Mouse (Mus musculus): ENCODE results near the gene Hdac10. TPM values are rescaled to one million over a fixed set of nuclear protein-coding genes. Genes with fewer than 3 reads are reported as not detected.
A peak's percentile ranks its signal among the peaks of the same experiment; 100 is the strongest.

Hdac10 gene
- polyA plus RNA-seq, 1 experiment from 2014 or later: 23.4 TPM

- 98% methylated on average over 4 of the region's 5 CpGs for WGBS
- Histone ChIP-seq H3K4me2 (ENCODE audit: low read depth, low read length) (no peak overlapping the region), H3K4me3 (ENCODE audit: low read length) (no peak overlapping the region), H3K9me3 (ENCODE audit: control insufficient read depth, low read length) (no peaks in the 10 kb centered on the region), H3K27me3 (ENCODE audit: control insufficient read depth, insufficient read depth, low read depth, low read length) (peaks cover 26% of the 10 kb centered on the region), H3K27ac (ENCODE audit: low read length) (no peak overlapping the region), H3K4me1 (replicated peaks; ENCODE audit: control insufficient read depth, insufficient read depth, low read length) (peaks cover 15% of the 10 kb centered on the region), H3K9ac (ENCODE audit: low read length) (no peak overlapping the region), H3K36me3 (ENCODE audit: control insufficient read depth, insufficient read depth, low read length) (no peaks in the 10 kb centered on the region)
- ATAC-seq (ENCODE audit: low read depth): no peak
Observed at GRCm38 (mm10) chr15:89136461-89137155, 8.1 kb upstream of the Hdac10 start.

- Histone ChIP-seq H3K9ac (ENCODE audit: low read length) (no peak overlapping the region), H3K27ac (ENCODE audit: low read length) (no peak overlapping the region), H3K4me3 (ENCODE audit: low read length) (no peak overlapping the region), H3K4me1 (replicated peaks; ENCODE audit: control insufficient read depth, insufficient read depth, low read length) (peaks cover 11% of the 10 kb centered on the region), H3K36me3 (ENCODE audit: control insufficient read depth, insufficient read depth, low read length) (no peaks in the 10 kb centered on the region), H3K4me2 (ENCODE audit: low read depth, low read length) (no peak overlapping the region), H3K27me3 (ENCODE audit: control insufficient read depth, insufficient read depth, low read depth, low read length) (no peaks in the 10 kb centered on the region), H3K9me3 (ENCODE audit: control insufficient read depth, low read length) (no peaks in the 10 kb centered on the region)
- 81% methylated on average over 3 of the region's 3 CpGs for WGBS
- no peak for ATAC-seq (ENCODE audit: low read depth)
Observed at GRCm38 (mm10) chr15:89131316-89131715, 2.8 kb upstream of the Hdac10 start.

GRCm38 (mm10) chr15:89130245-89130644 is 1.7 kb upstream of the Hdac10 start:
- no peak overlapping the region for H3K27ac ChIP-seq (ENCODE audit: low read length)
- no peak overlapping the region for H3K4me3 ChIP-seq (ENCODE audit: low read length)
- H3K27me3 ChIP-seq (ENCODE audit: control insufficient read depth, insufficient read depth, low read depth, low read length): no peaks in the 10 kb centered on the region
- no peak for ATAC-seq (ENCODE audit: low read depth)
- peaks cover 11% of the 10 kb centered on the region for H3K4me1 ChIP-seq (replicated peaks; ENCODE audit: control insufficient read depth, insufficient read depth, low read length)
- H3K4me2 ChIP-seq (ENCODE audit: low read depth, low read length): no peak overlapping the region
- no peaks in the 10 kb centered on the region for H3K9me3 ChIP-seq (ENCODE audit: control insufficient read depth, low read length)
- H3K36me3 ChIP-seq (ENCODE audit: control insufficient read depth, insufficient read depth, low read length): no peaks in the 10 kb centered on the region
- no peak overlapping the region for H3K9ac ChIP-seq (ENCODE audit: low read length)

GRCm38 (mm10) chr15:89127364-89127940 is 1.0 kb downstream of the Hdac10 start:
- Histone ChIP-seq H3K9me3 (ENCODE audit: control insufficient read depth, low read length) (no peaks in the 10 kb centered on the region), H3K27me3 (ENCODE audit: control insufficient read depth, insufficient read depth, low read depth, low read length) (no peaks in the 10 kb centered on the region)

DNA sequence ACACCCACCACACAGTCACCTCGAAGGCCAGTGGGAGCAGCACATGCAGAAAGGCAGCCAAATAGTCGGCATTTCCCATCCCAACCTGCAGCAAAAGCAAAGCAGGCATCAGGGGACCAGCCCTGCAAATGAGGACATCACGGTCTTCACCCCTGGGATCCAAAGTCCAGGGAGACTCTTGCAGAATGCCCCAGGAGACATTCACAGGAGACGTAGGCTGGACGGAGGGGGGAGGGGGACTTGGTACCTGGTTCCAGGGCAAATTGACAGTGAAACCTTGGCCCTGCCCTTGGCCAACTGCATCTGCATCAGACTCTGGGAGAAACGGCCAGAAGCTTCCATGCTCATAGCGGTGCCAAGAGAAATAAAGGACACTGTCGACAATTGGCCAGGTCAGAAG is 1.9 kb downstream of the Hdac10 start:
- Histone ChIP-seq H3K9ac (ENCODE audit: low read length) (no peak overlapping the region), H3K4me1 (replicated peaks; ENCODE audit: control insufficient read depth, insufficient read depth, low read length) (peaks cover 26% of the 10 kb centered on the region), H3K4me3 (ENCODE audit: low read length) (no peak overlapping the region), H3K36me3 (ENCODE audit: control insufficient read depth, insufficient read depth, low read length) (0 out of 2 replicates have a peak, but pooled peaks cover 2% of the 10 kb centered on the region), H3K27me3 (ENCODE audit: control insufficient read depth, insufficient read depth, low read depth, low read length) (no peaks in the 10 kb centered on the region), H3K4me2 (ENCODE audit: low read depth, low read length) (no peak overlapping the region), H3K27ac (ENCODE audit: low read length) (no peak overlapping the region), H3K9me3 (ENCODE audit: control insufficient read depth, low read length) (no peaks in the 10 kb centered on the region)
- ATAC-seq (ENCODE audit: low read depth): no peak
- 82% methylated on average over 8 of the region's 8 CpGs for WGBS

More at GRCm38 (mm10) chr15:89127364-89127940, 1.0 kb downstream of the Hdac10 start:
- Histone ChIP-seq H3K36me3 (ENCODE audit: control insufficient read depth, insufficient read depth, low read length) (0 out of 2 replicates have a peak, but pooled peaks cover 2% of the 10 kb centered on the region), H3K4me2 (ENCODE audit: low read depth, low read length) (peak overlapping the region; percentile 93), H3K27ac (ENCODE audit: low read length) (no peak overlapping the region), H3K4me3 (ENCODE audit: low read length) (peak overlapping the region; percentile 78), H3K9ac (ENCODE audit: low read length) (peak overlapping the region; percentile 87), H3K4me1 (replicated peaks; ENCODE audit: control insufficient read depth, insufficient read depth, low read length) (peaks cover 19% of the 10 kb centered on the region)
- 84% methylated on average over 8 of the region's 8 CpGs for WGBS
- ATAC-seq (ENCODE audit: low read depth): no peak

DNA sequence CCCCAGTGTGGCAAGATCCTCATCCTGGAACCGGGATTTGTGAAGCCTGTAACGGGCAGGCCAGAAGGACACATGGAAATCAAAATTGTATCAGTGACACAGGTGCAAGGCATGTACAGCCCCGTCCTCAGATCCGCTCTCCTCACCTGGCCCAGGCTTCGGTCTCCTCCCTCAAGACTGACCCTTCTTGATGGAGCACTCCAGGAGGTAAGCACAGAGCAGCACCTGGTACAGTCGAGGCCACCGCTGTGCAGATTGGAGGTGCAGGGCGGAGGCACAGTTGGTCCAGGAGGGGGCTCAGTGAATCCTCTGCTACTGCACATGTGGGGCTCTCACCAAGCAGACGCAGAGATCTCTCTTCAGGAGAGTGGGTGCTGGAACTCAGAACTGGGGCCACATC is 3.1 kb downstream of the Hdac10 start:
- no peaks in the 10 kb centered on the region for H3K9me3 ChIP-seq (ENCODE audit: control insufficient read depth, low read length)
- WGBS: 89% methylated on average over 9 of the region's 9 CpGs
- peaks cover 35% of the 10 kb centered on the region for H3K4me1 ChIP-seq (replicated peaks; ENCODE audit: control insufficient read depth, insufficient read depth, low read length)
- H3K27me3 ChIP-seq (ENCODE audit: control insufficient read depth, insufficient read depth, low read depth, low read length): no peaks in the 10 kb centered on the region
- no peak for ATAC-seq (ENCODE audit: low read depth)
- no peak overlapping the region for H3K4me2 ChIP-seq (ENCODE audit: low read depth, low read length)
- no peak overlapping the region for H3K27ac ChIP-seq (ENCODE audit: low read length)
- H3K4me3 ChIP-seq (ENCODE audit: low read length): no peak overlapping the region
- H3K36me3 ChIP-seq (ENCODE audit: control insufficient read depth, insufficient read depth, low read length): 0 out of 2 replicates have a peak, but pooled peaks cover 2% of the 10 kb centered on the region
- H3K9ac ChIP-seq (ENCODE audit: low read length): no peak overlapping the region

DNA sequence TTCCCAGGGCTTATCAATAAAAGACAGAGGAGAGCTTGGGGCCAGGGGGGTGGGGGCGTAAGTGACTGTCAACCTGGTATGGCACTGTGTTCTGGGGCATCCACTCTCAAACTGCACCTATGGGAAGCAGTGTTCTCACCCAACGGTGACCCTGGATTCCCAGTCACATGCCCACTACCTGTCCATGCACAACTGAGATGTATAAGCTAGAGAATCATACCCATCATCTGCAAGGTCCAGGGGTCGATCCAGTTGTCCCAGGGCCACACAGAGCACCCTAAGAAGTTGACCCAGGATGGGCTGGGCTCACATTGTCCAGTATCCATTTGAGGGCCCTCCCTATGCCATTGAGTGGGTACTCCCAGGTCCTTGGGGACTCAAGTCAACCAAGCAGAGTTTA is 4.2 kb downstream of the Hdac10 start:
- H3K4me2 ChIP-seq (ENCODE audit: low read depth, low read length): no peak overlapping the region
- no peak overlapping the region for H3K27ac ChIP-seq (ENCODE audit: low read length)
- peaks cover 35% of the 10 kb centered on the region for H3K4me1 ChIP-seq (replicated peaks; ENCODE audit: control insufficient read depth, insufficient read depth, low read length)
- peaks cover 2% of the 10 kb centered on the region; the same call in 1 of the 2 replicates for H3K36me3 ChIP-seq (ENCODE audit: control insufficient read depth, insufficient read depth, low read length)
- no peaks in the 10 kb centered on the region for H3K27me3 ChIP-seq (ENCODE audit: control insufficient read depth, insufficient read depth, low read depth, low read length)
- H3K4me3 ChIP-seq (ENCODE audit: low read length): no peak overlapping the region
- no peak for ATAC-seq (ENCODE audit: low read depth)
- 81% methylated on average over 3 of the region's 3 CpGs for whole genome bisulfite sequencing
- H3K9me3 ChIP-seq (ENCODE audit: control insufficient read depth, low read length): no peaks in the 10 kb centered on the region
- no peak overlapping the region for H3K9ac ChIP-seq (ENCODE audit: low read length)

GRCm38 (mm10) chr15:89123595-89123994 is 4.9 kb downstream of the Hdac10 start:
- Histone ChIP-seq H3K4me3 (ENCODE audit: low read length) (peak overlapping the region; percentile 78), H3K9me3 (ENCODE audit: control insufficient read depth, low read length) (no peaks in the 10 kb centered on the region), H3K4me2 (ENCODE audit: low read depth, low read length) (peak overlapping the region; percentile 95), H3K27ac (ENCODE audit: low read length) (peak overlapping the region; percentile 39), H3K36me3 (ENCODE audit: control insufficient read depth, insufficient read depth, low read length) (peaks cover 5% of the 10 kb centered on the region; the same call in 1 of the 2 replicates), H3K9ac (ENCODE audit: low read length) (peak overlapping the region; percentile 83), H3K4me1 (replicated peaks; ENCODE audit: control insufficient read depth, insufficient read depth, low read length) (peaks cover 32% of the 10 kb centered on the region), H3K27me3 (ENCODE audit: control insufficient read depth, insufficient read depth, low read depth, low read length) (no peaks in the 10 kb centered on the region)
- 23% methylated on average over 11 of the region's 11 CpGs for WGBS
- 0 out of 2 replicates have a peak, but pooled peaks have one; percentile 12 for ATAC-seq (ENCODE audit: low read depth)

DNA sequence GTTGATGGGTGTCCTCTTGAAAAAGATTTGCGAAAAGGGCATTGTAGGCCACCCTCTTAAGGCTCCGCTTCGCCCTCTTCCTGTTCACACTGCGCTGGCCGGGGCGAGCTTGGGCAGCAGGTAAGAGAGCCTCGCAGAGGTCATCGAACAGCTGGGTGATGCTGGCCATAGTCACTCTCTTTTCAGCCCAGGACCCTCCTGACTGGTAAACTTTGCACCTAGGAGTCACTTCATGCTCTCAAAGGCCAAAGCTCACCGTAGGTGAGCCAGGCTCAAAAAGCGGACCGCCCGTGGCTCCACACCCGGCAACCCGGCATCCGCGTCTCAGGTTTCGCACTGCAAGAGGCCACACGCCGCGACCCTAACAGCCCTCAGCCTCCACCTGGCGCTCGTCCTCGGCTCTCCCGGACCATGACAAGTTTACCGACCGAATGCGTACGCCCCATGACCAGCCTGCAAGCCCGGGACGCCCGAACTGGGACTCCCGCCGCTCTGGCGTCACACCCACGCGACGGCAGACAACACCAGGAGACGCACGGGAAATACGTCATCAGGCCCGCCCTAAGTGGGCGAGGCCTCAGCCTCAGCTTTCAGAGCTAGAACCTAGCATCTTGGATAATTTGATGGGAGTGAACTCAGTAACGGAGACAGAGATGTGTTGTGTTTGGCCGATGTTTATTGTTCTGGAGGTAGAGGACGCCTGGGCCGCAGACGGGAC is 5.7 kb downstream of the Hdac10 start, which contains the start of gene Tubgcp6:
Gene Tubgcp6, minus strand, starts transcription at position 464 of the 718 bp plus-strand sequence.
- H3K4me3 ChIP-seq (ENCODE audit: low read length): peak within 1 kb of the TSS; percentile 78
- no peaks in the 10 kb centered on the region for H3K9me3 ChIP-seq (ENCODE audit: control insufficient read depth, low read length)
- H3K9ac ChIP-seq (ENCODE audit: low read length): peak within 1 kb of the TSS; percentile 83
- peaks cover 5% of the 10 kb centered on the region; the same call in 1 of the 2 replicates for H3K36me3 ChIP-seq (ENCODE audit: control insufficient read depth, insufficient read depth, low read length)
- ATAC-seq (ENCODE audit: low read depth): peak; percentile 88
- H3K27me3 ChIP-seq (ENCODE audit: control insufficient read depth, insufficient read depth, low read depth, low read length): no peaks in the 10 kb centered on the region
- peaks cover 28% of the 10 kb centered on the region for H3K4me1 ChIP-seq (replicated peaks; ENCODE audit: control insufficient read depth, insufficient read depth, low read length)
- WGBS: under 1% methylated on average over 47 of the region's 47 CpGs
- H3K4me2 ChIP-seq (ENCODE audit: low read depth, low read length): peak within 1 kb of the TSS; percentile 95
- H3K27ac ChIP-seq (ENCODE audit: low read length): peak within 1 kb of the TSS; percentile 39

All from lung, embryonic 16.5 days (tissue).